Mouse (Mus musculus): ENCODE results near the gene Hnrnpl. TPM values are rescaled to one million over a fixed set of nuclear protein-coding genes. Genes with fewer than 3 reads are reported as not detected.

Hnrnpl gene
- polyA plus RNA-seq, 1 experiment from 2014 or later: 265 TPM

DNA sequence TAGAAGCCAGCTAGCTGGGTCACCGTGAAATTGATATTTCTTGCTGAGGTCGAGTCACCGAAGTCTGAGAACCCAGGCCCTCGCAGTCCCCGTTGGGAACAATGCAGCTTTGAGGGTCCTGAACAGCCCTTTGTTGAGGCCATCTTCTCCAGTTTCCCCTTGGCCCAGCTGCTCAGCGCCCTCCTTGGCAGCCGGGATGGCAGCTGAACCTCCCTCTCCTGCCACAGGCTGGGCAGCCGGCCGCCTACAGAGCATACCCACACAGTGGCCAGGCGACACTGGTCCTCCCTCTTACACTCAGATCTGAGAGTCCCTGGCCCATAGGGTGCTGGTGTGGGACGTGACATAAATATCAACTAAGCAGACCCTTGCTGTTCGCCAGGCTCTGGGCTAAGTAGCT, 34.2 kb upstream of the Hnrnpl start:
- Histone ChIP-seq H3K9ac (no peak overlapping the region), H3K9me3 (replicated peaks) (no peaks in the 10 kb centered on the region), H3K27me3 (no peaks in the 10 kb centered on the region), H3K4me2 (no peak overlapping the region), H3K4me1 (peaks cover 13% of the 10 kb centered on the region; the same call in 1 of the 2 replicates), H3K27ac (no peak overlapping the region; the same call in 1 of the 2 replicates), H3K4me3 (replicated peaks) (no peak overlapping the region), H3K36me3 (0 out of 2 replicates have a peak, but pooled peaks cover 4% of the 10 kb centered on the region)
- 66% methylated on average over 12 of the region's 12 CpGs for WGBS
- ATAC-seq (replicated peaks; ENCODE audit: low FRiP score): no peak

DNA sequence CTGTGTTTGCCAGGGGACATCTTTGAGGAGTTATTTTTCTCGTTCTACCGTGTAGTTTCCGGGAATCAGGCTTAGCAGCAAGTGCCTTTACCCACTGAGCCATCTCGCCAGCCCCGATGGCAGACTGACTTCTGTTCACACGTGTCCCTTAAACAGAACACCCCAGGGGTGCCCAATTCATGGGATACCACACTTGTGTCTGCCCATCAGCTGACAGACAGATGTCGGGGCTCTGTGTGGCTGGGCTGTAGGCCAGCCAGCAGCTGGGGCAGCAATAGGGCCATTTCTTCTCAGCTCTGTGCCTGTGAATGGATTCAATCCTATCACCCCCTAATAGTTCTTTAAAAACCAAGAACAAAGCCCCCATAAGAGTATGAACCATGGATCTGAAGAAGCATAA, 33.2 kb upstream of the Hnrnpl start:
- 88% methylated on average over 7 of the region's 7 CpGs for WGBS

DNA sequence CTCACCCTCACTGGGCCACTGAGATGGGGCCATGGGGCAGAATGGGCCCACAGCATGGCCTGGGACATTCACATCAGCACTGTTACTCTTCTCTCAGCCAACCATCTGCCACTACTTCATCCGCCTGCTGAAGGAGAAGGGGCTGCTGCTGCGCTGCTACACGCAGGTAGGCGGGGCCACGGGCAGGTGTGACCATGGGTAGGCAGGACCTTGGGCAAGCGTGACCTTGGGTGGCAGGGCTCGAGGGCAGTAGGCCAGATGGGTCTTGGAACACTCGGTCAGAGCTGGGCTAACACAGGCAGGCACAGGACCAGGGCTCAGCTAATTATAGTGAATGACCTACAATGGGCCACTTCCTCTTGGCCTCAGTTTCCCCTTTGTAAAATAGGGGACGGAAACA, 29.5 kb upstream of the Hnrnpl start:
- H3K36me3 ChIP-seq: peaks cover 16% of the 10 kb centered on the region; the same call in 1 of the 2 replicates
- WGBS: 84% methylated on average over 9 of the region's 9 CpGs
- ATAC-seq (replicated peaks; ENCODE audit: low FRiP score): no peak
- H3K9me3 ChIP-seq (replicated peaks): no peaks in the 10 kb centered on the region
- H3K27ac ChIP-seq: no peak overlapping the region
- no peak overlapping the region for H3K4me3 ChIP-seq (replicated peaks)
- peaks cover 19% of the 10 kb centered on the region for H3K4me1 ChIP-seq
- H3K27me3 ChIP-seq: no peaks in the 10 kb centered on the region
- H3K9ac ChIP-seq: no peak overlapping the region
- no peak overlapping the region for H3K4me2 ChIP-seq

More for the DNA sequence above, 33.2 kb upstream of the Hnrnpl start:
- no peak overlapping the region for H3K4me3 ChIP-seq (replicated peaks)
- H3K4me2 ChIP-seq: no peak overlapping the region
- no peaks in the 10 kb centered on the region for H3K9me3 ChIP-seq (replicated peaks)
- no peaks in the 10 kb centered on the region for H3K27me3 ChIP-seq
- H3K9ac ChIP-seq: no peak overlapping the region
- 0 out of 2 replicates have a peak, but pooled peaks cover 4% of the 10 kb centered on the region for H3K36me3 ChIP-seq
- ATAC-seq (replicated peaks; ENCODE audit: low FRiP score): no peak
- H3K4me1 ChIP-seq: peaks cover 13% of the 10 kb centered on the region
- 0 out of 2 replicates have a peak overlapping the region, but pooled peaks have one; percentile 27 for H3K27ac ChIP-seq

DNA sequence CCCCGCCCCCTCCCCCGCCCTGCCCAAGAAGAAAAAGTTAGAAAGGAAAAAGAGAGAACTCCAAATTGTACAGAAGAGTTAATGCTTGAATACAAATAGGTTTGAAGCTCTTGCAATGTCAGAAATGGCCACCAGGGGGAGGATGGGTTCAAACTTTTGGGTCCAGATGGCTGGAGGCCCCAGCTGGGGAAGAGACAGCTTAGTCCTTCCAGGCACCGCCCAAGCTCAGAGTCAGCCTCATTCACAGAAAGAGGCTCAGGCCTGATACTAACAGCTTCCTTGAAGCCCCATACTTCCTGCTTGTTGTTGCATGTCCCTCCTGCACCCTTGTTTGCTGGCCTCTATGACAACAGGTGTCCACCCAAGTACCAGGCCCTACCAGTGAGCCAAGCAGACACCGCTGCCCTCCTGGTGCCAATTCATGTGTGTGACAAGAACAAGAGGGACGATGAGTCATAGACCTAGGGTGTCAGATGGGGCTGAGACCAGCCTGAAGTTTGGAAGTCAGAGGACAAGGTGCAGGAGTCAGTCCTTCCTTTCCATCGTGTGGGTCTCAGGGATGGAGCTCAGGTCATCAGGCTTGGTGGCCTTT, 28.2 kb upstream of the Hnrnpl start:
- H3K9ac ChIP-seq: no peak overlapping the region
- WGBS: 46% methylated on average over 6 of the region's 6 CpGs
- peak overlapping the region; percentile 62 for H3K27ac ChIP-seq
- H3K4me1 ChIP-seq: peaks cover 16% of the 10 kb centered on the region
- peaks cover 27% of the 10 kb centered on the region; the same call in 1 of the 2 replicates for H3K36me3 ChIP-seq
- ATAC-seq (replicated peaks; ENCODE audit: low FRiP score): peak; percentile 63; the same call in 1 of the 2 replicates
- no peak overlapping the region for H3K4me3 ChIP-seq (replicated peaks)
- no peaks in the 10 kb centered on the region for H3K9me3 ChIP-seq (replicated peaks)
- H3K27me3 ChIP-seq: no peaks in the 10 kb centered on the region
- no peak overlapping the region for H3K4me2 ChIP-seq

DNA sequence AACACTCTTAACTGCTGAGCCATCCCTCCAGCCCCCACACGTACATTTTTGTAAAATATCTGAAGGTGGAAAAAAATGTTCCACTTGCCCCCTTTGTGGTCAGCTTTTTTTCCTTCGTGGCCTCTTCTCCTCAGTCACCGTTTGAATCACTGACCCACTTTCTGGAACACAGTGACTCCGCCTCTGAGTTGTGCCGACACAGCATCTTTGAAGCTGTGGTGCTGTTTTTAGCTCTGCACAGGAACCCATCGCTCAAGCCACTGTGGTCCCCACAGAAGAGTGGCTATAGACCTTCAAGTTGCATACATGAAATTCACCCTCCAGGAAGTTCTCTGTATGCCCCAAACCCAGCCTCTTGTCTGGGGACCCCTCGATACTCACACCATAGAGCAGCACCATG, 27.5 kb upstream of the Hnrnpl start:
- ATAC-seq (replicated peaks; ENCODE audit: low FRiP score): no peak
- peak overlapping the region; percentile 62; the same call in 1 of the 2 replicates for H3K27ac ChIP-seq
- peaks cover 10% of the 10 kb centered on the region for H3K4me1 ChIP-seq
- no peak overlapping the region for H3K9ac ChIP-seq
- no peaks in the 10 kb centered on the region for H3K27me3 ChIP-seq
- peaks cover 32% of the 10 kb centered on the region; the same call in 1 of the 2 replicates for H3K36me3 ChIP-seq
- H3K9me3 ChIP-seq (replicated peaks): no peaks in the 10 kb centered on the region
- H3K4me3 ChIP-seq (replicated peaks): no peak overlapping the region
- WGBS: 76% methylated on average over 7 of the region's 7 CpGs
- H3K4me2 ChIP-seq: no peak overlapping the region

DNA sequence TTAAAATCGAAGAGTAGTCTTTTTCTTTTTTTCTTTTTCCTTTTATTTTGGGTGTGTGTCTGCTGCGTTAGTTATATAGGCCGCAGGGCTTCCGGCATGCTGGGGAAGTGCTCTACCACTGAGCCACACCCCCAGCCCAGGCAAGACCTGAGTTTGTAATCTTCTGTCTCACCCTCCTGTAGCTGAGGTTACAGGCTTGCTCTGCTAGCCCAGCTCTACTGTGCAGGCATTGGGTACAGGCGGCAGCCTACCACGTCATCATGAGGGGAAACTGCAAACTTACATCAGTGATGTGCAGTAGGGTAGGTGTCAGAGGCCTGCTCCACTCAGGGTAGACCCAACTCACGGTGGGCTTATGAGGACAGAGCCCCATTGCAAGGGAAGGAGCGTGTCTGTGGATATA, 27.1 kb upstream of the Hnrnpl start:
- Histone ChIP-seq H3K4me3 (replicated peaks) (no peak overlapping the region), H3K27ac (0 out of 2 replicates have a peak overlapping the region, but pooled peaks have one; percentile 62), H3K4me1 (peaks cover 9% of the 10 kb centered on the region), H3K36me3 (peaks cover 36% of the 10 kb centered on the region), H3K27me3 (no peaks in the 10 kb centered on the region), H3K9me3 (replicated peaks) (no peaks in the 10 kb centered on the region), H3K4me2 (no peak overlapping the region), H3K9ac (no peak overlapping the region)
- ATAC-seq (replicated peaks; ENCODE audit: low FRiP score): no peak
- WGBS: 95% methylated on average over 8 of the region's 8 CpGs

DNA sequence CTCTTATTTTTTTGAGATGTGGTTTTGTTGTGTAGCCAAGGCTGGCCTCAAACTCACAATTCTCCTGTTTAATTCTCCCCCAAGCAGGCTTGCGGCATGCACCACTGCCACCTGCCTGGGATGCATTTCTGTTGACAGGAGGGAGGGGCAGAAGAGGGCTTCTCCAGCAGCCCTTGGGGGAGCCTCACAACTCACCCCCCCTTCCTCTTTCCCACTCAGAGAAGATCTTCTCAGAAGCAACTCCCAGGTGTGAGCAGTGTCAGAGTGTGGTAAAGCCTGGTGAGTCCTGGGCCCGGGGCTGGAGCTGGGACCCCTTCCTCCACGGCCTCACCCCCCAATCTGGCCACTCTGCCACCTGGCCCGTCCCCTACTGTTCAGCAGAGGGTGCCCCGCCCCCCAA, 23.2 kb upstream of the Hnrnpl start:
- no peak overlapping the region for H3K9ac ChIP-seq
- H3K27me3 ChIP-seq: no peaks in the 10 kb centered on the region
- peaks cover 43% of the 10 kb centered on the region for H3K36me3 ChIP-seq
- H3K4me1 ChIP-seq: peaks cover 27% of the 10 kb centered on the region
- no peak overlapping the region for H3K4me2 ChIP-seq
- H3K9me3 ChIP-seq (replicated peaks): no peaks in the 10 kb centered on the region
- no peak overlapping the region for H3K27ac ChIP-seq
- no peak for ATAC-seq (replicated peaks; ENCODE audit: low FRiP score)
- no peak overlapping the region for H3K4me3 ChIP-seq (replicated peaks)
- WGBS: 81% methylated on average over 5 of the region's 5 CpGs

DNA sequence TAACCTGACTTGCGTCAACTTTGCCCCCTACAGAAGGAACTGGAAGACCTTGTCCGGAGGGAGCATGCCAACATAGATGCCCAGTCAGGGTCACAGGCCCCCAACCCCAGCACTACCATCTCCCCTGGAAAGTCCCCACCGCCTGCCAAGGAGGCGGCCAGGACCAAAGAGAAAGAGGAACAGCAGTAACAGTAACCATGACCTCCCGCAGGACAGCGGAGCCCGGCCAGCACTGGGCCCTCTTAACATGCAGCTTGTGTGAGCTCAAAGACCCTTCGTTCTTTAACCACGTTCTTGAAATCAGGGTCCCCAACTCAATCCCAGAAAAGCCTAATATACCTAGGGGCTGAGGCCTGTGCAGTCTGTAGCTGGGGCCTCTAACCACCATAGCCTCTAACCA, 20.5 kb upstream of the Hnrnpl start:
- H3K27me3 ChIP-seq: no peaks in the 10 kb centered on the region
- WGBS: 96% methylated on average over 9 of the region's 9 CpGs
- peaks cover 40% of the 10 kb centered on the region for H3K36me3 ChIP-seq
- ATAC-seq (replicated peaks; ENCODE audit: low FRiP score): no peak
- H3K4me1 ChIP-seq: peaks cover 26% of the 10 kb centered on the region
- H3K9me3 ChIP-seq (replicated peaks): no peaks in the 10 kb centered on the region
- no peak overlapping the region for H3K9ac ChIP-seq
- H3K4me3 ChIP-seq (replicated peaks): no peak overlapping the region
- no peak overlapping the region for H3K27ac ChIP-seq
- H3K4me2 ChIP-seq: no peak overlapping the region

DNA sequence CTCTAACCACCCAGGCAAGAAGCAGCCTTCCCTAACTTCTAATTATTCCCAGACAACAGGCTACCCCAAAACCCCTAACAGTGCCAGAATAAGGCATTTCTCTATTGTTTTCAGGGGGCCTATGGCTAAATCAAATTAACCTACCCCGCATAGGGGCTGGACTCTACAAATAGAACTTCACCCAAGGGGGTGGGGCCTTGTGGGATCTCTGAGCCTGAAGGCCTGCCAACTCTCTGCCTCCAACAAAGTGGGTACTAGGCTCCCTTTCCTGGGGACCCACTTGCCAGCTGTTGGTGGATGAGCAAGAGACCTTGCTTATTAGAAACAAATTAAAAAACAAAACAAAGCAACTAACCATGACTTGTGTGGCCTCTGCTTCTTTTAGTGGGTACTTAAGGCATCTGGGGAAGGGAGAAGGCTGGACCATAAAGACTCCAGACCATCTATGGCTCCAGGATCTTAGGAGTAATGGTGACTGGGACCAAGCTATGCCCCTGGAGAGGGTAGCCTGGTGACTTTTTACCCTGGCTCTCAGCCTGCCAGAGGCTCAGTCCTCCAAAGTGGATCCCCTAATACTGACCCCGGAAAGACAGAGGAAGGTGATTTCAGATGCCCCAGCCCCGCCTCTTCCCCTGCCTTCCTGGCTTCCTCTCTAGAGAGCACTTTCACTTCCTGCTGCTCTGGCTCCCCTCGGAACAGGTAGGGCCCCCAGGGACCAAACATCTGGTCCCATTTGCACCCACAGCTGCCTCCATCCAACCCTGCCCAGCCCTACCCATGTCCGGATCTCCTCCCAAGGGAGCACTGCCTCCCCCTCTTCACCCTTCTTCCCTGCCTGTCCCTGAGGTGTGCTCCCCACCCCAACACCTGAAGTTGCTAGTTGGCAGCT, 19.8 kb upstream of the Hnrnpl start, which contains the start of gene Rinl:
Gene Rinl, plus strand, starts transcription at position 663 of the 889 bp plus-strand sequence.
- WGBS: 55% methylated on average over 5 of the region's 5 CpGs
- ATAC-seq (replicated peaks; ENCODE audit: low FRiP score): no peak
- peak within 1 kb of the TSS; percentile 29; the same call in 1 of the 2 replicates for H3K27ac ChIP-seq
- no peaks in the 10 kb centered on the region for H3K9me3 ChIP-seq (replicated peaks)
- H3K27me3 ChIP-seq: no peaks in the 10 kb centered on the region
- no peak within 1 kb of the TSS for H3K4me2 ChIP-seq
- no peak within 1 kb of the TSS for H3K9ac ChIP-seq
- H3K36me3 ChIP-seq: peaks cover 34% of the 10 kb centered on the region
- no peak within 1 kb of the TSS for H3K4me3 ChIP-seq (replicated peaks)
- peaks cover 26% of the 10 kb centered on the region for H3K4me1 ChIP-seq

DNA sequence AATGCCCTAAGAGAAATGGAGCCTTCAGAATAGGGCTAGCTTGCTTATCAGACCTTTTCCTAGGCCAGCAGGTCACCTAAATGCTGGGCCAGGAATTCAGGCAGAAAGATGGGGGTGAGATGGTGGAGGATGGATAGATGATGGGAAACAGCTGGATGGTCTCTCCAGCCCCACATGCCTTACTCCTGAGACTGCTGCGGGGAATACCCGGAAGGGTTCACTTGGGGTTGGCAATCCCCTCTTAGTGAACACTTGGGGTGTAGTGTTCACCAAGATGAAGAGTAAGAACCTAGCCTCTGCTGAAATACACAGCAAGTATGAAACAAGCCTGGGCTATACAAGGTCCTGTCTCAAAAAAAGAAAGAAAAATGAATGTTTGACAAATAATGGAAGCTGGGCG, 19.1 kb upstream of the Hnrnpl start:
- no peak for ATAC-seq (replicated peaks; ENCODE audit: low FRiP score)
- WGBS: 52% methylated on average over 3 of the region's 3 CpGs
- H3K27ac ChIP-seq: peak overlapping the region; percentile 29; the same call in 1 of the 2 replicates

DNA sequence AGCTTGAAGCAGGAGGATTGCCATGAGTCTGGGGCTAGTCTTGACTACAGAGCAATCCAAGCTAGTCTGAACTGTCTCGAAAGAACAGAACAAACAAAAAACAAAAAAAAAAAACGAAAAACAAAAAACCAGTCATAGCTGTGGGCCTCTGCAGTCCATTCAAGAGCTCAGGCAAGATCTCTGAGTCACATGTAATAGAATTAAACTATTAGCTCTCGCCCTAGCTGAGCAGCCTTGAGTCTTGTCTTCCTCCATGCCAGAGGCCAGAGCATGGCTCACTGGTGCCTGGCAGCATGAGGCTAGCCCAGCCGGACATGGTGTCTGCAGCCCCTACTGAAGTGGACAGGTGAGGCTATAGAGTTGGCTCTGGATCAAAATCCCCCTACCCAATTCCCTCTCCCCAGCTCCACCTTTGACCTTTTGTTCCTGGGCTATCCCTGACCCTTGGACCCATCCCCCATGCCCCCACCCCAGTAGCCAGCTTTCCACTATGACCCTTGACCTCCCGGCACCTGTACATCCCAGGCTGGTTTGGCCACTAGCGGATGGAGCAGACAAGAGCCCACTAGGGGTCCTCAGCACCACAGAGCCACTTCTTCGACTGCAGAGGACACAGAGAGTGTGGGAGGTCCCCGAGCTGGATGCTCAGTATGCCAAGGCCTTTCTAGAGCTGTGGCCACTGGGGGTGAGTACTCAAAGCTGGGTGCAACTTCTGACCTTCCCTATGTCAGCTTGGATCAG, 18.1 kb upstream of the Hnrnpl start:
- ATAC-seq (replicated peaks; ENCODE audit: low FRiP score): peak; percentile 26; the same call in 1 of the 2 replicates
- Histone ChIP-seq H3K27me3 (no peaks in the 10 kb centered on the region), H3K36me3 (peaks cover 19% of the 10 kb centered on the region), H3K4me3 (replicated peaks) (no peak overlapping the region), H3K9me3 (replicated peaks) (no peaks in the 10 kb centered on the region), H3K4me2 (no peak overlapping the region), H3K4me1 (peaks cover 26% of the 10 kb centered on the region), H3K9ac (no peak overlapping the region), H3K27ac (0 out of 2 replicates have a peak overlapping the region, but pooled peaks have one; percentile 29)
- 53% methylated on average over 8 of the region's 8 CpGs for WGBS

More for the DNA sequence above, 19.1 kb upstream of the Hnrnpl start:
- Histone ChIP-seq H3K4me1 (peaks cover 26% of the 10 kb centered on the region), H3K36me3 (peaks cover 27% of the 10 kb centered on the region), H3K9ac (no peak overlapping the region), H3K4me2 (no peak overlapping the region), H3K9me3 (replicated peaks) (no peaks in the 10 kb centered on the region), H3K4me3 (replicated peaks) (no peak overlapping the region), H3K27me3 (no peaks in the 10 kb centered on the region)
